Mouse (Mus musculus) kidney, adult 2 months (tissue): Measurements from ENCODE around the gene Mob2. TPM values are rescaled to one million over a fixed set of nuclear protein-coding genes. Genes with fewer than 3 reads are reported as not detected.

Experiments used
- DNase-seq: peaks from one replicate; pipeline ENCODE4 v3.0.0; 2021
- H3K27ac ChIP-seq: fragments of 200-500 bp; 2 replicates; pipeline ENCODE4 v1.5.1; 2012; ENCODE audit warnings: low read depth, low read length, control low read depth, inconsistent platforms; ENCODE audit not compliant: insufficient read depth
- H3K27me3 ChIP-seq: fragments of 200-500 bp; replicated peaks from 2 replicates; pipeline ENCODE4 v1.6.1; 2012; ENCODE audit warnings: mild to moderate bottlenecking, moderate library complexity, low read length, inconsistent platforms; ENCODE audit not compliant: control insufficient read depth, insufficient read depth
- H3K36me3 ChIP-seq: fragments of 200-500 bp; 2 replicates; pipeline ENCODE4 v1.6.1; 2012; ENCODE audit warnings: mild to moderate bottlenecking, moderate library complexity, low read length, inconsistent platforms; ENCODE audit not compliant: control insufficient read depth, insufficient read depth
- H3K4me1 ChIP-seq: fragments of 200-500 bp; 2 replicates; pipeline ENCODE4 v1.6.1; 2011; ENCODE audit warnings: low read length; ENCODE audit not compliant: control insufficient read depth, insufficient read depth
- H3K4me3 ChIP-seq: fragments of 200-500 bp; 2 replicates; pipeline ENCODE4 v1.5.1; 2011; ENCODE audit warnings: mild to moderate bottlenecking, low read depth, low read length, control low read depth; ENCODE audit not compliant: insufficient read depth
- CTCF ChIP-seq: fragments of 200-500 bp; conservative IDR thresholded peaks from 2 replicates; pipeline ENCODE4 v1.5.1; 2011; ENCODE audit warnings: low read depth, mild to moderate bottlenecking, control low read depth, low read length, moderate library complexity, mixed read lengths; ENCODE audit not compliant: insufficient read depth, insufficient read length
- POLR2A ChIP-seq: fragments of 200-500 bp; IDR thresholded peaks from one replicate; pipeline ENCODE4 v1.6.1; 2011; ENCODE audit warnings: low read depth, low read length, control low read depth
- WGBS: fragments of 180-500 bp; shearing (Covaris S2); methylation state at CpG from one replicate; pipeline ENCODE4 v1.1.7; 2018; 5-methylcytosine and 5-hydroxymethylcytosine counted together
- polyA plus RNA-seq: library from polyadenylated mRNA; depleted of rRNA; stranded (reverse); fragments of >200 nt; gene quantifications from 2 replicates; pipeline ENCODE4 v1.2.3, GENCODE M21; 2012

The Mob2 gene
- polyA plus RNA-seq, 1 experiment, result 45.3 TPM

DNA sequence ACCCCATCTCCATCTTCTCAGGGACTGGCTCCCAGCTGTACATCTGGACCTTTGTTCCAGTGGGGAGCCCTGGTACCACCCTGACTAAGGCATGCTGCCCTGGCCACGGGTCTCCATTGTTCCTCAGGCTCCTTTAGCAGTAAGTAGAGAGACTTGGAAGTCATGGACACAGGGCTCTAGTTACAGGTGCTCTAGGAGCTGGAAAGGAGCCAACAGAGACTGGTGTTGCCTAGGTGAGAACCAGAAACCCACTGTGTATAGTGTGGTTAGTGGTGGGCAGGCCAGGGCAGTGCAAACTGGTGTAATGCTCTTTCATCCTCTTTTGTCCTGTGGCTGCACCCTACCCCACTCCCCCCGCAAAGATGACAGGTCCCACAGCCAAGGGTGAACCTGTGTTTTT, 69.7 kb downstream of the Mob2 start:
- no peak for DNase-seq
- Histone ChIP-seq H3K4me3 (no peak overlapping the region), H3K36me3 (no peaks in the 10 kb centered on the region), H3K27ac (no peak overlapping the region), H3K27me3 (no peaks in the 10 kb centered on the region), H3K4me1 (no peaks in the 10 kb centered on the region)
- 83% methylated on average over 2 of the region's 2 CpGs for WGBS
- TF ChIP-seq POLR2A (no peak), CTCF (no peak)

DNA sequence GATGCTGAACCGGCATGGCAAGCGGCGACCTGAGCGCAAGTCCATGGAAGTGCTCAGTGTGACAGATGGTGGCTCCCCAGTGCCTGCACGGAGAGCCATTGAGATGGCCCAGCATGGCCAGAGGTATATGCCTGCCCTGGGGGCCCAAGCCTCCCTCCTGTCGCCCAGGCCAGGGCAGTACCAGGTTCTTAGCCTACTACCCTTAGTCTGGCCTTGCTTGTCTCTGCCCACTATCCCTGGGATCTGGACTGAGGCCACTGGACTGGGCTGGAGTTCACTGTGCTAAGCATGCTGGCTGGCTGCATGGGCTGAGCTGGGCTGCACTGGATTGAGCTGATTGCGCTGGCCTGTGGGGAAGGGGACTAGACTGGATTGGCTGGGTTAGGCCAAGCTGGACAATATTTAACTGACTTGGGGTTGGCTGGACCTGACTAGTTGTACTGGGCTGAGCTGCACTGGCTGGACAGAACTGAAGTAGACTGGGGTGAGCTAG, 72.5 kb downstream of the Mob2 start:
- H3K27ac ChIP-seq, result no peak overlapping the region
- peak; percentile 78 for DNase-seq
- H3K27me3 ChIP-seq, result no peaks in the 10 kb centered on the region
- no peaks in the 10 kb centered on the region for H3K4me1 ChIP-seq
- TF ChIP-seq POLR2A (no peak), CTCF (no peak)
- 76% methylated on average over 7 of the region's 7 CpGs for WGBS
- no peaks in the 10 kb centered on the region for H3K36me3 ChIP-seq
- H3K4me3 ChIP-seq, result no peak overlapping the region

DNA sequence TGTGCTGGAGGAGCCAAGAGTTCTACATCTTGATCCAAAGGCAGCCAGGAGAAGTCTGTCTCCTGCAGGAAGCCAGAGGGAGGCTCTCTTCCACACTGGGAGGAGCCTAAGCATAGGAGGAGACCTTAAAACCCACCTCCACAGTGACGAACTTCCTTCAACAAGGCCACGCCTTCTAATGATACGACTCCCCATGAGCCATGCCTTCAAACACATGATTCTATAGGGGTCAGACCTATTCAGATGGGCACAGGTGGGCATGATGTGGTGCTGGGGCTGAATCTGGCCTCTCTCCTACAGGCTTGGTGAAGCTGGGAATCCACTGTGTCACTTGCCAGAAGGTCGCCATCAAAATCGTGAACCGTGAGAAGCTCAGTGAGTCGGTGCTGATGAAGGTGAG, 79.6 kb downstream of the Mob2 start:
- no peak for DNase-seq
- H3K4me3 ChIP-seq, result no peak overlapping the region
- no peaks in the 10 kb centered on the region for H3K27me3 ChIP-seq
- H3K27ac ChIP-seq, result no peak overlapping the region
- WGBS, result 80% methylated on average over 7 of the region's 7 CpGs
- no peaks in the 10 kb centered on the region for H3K4me1 ChIP-seq
- no peaks in the 10 kb centered on the region for H3K36me3 ChIP-seq
- TF ChIP-seq CTCF (no peak), POLR2A (no peak)

DNA sequence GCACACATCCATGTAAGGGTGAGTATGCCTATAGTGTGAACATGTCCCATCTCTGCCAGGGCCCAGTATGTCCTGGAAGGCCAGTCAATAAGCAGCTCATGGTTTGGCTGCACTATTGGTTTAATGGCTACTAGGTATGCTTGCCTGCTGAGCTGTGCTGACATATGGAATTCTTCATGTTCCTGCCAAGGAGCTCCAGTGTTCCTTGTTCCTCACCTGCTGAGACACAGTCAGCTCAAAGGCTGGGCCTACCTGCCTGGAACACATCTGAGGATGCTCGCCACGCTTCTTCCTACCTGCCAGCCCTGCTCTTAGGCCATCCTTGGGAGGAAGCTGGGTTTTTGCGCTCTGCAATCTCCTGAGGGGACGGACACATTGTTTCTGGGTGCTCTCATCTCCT, 81.6 kb downstream of the Mob2 start:
- TF ChIP-seq POLR2A, result no peak
- TF ChIP-seq CTCF, result no peak
- Histone ChIP-seq H3K36me3 (no peaks in the 10 kb centered on the region), H3K4me1 (no peaks in the 10 kb centered on the region), H3K4me3 (no peak overlapping the region), H3K27ac (no peak overlapping the region), H3K27me3 (no peaks in the 10 kb centered on the region)
- DNase-seq, result no peak
- WGBS, result 92% methylated on average over 4 of the region's 4 CpGs

DNA sequence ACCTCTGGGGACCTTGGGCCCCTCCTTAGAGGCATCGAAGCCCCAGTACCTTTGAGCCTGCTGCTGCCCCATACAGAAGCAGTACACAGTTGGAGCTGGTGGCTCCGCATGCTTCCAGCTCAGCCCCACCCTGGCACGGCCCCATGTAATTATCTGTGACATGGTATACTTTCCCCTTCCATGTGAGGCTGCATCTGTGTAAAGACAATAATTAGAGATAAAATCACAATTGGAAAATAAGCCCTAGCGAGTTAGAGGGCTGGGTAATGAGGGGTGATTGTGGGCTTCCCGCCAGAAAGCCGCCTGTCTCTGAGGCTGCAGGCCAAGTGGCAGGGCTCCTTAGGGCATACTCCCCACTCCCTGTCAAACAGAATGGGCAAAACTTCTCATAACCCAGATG, 82.9 kb downstream of the Mob2 start:
- H3K4me3 ChIP-seq, result no peak overlapping the region
- no peak for TF ChIP-seq POLR2A
- TF ChIP-seq CTCF, result no peak
- no peaks in the 10 kb centered on the region for H3K27me3 ChIP-seq
- WGBS, result 80% methylated on average over 6 of the region's 6 CpGs
- H3K36me3 ChIP-seq, result no peaks in the 10 kb centered on the region
- H3K27ac ChIP-seq, result no peak overlapping the region
- H3K4me1 ChIP-seq, result no peaks in the 10 kb centered on the region
- no peak for DNase-seq

DNA sequence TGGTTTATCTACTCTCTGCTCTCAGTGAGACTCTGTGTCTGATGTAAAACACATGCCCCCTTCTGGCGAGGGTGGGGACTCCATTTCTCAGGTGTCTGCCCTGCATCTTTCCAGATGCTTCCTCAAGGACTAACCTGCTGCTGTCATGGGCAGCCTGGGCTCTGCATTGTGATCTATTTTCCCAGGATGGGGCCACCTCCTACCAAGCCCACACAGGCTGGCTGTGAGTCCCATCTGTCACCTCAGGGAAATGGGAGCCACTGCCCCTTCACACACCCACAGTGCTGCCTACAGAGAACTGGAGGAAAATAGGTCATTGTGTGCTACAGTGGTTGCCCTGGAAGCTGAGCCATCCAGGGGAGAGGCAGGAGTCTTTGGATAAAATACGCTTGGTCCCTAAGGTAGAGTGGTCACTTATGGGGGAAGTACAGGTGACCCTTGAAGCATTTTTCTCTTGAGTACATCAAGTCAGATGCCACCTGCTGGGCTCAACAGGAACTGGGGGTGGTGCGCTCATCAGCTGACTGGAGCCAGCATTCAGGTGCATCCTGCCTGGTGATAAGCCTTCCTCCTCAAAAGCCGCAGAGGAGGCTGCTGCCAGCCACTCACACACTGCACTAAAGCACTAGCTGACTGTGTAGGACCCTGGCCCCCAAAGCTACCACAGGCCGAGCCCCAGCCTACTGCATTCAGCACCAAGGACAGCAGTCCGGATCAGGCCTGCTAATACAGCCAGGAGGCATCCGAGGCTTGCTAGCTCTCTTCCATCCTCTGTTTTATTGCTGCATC, 87.8 kb downstream of the Mob2 start:
- DNase-seq, result no peak
- H3K27me3 ChIP-seq, result no peaks in the 10 kb centered on the region
- H3K36me3 ChIP-seq, result no peaks in the 10 kb centered on the region
- H3K27ac ChIP-seq, result no peak overlapping the region
- no peak overlapping the region for H3K4me3 ChIP-seq
- WGBS, result 22% methylated on average over 7 of the region's 7 CpGs
- TF ChIP-seq CTCF (peak; percentile 18; the same call in 1 of the 2 replicates), POLR2A (no peak)
- no peaks in the 10 kb centered on the region for H3K4me1 ChIP-seq

DNA sequence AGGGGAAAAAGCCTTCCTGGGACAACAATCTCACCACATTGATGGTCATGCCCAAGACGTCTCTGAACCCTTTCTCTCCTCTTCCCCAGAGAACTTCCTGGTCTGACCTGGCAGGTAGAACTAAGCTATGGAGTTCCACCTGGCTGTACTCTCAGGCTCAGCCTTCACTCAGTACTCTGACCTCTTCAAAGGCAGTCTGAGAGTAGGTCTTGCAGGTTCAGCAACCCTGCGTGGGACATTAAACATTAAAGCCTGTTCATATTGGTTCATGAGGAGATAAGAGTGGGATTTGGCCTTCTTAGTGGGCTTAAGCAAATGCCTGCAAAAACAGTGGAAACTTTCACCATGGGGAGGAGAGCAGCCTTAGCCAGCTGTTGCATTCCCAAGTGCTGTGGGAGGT, 94.6 kb downstream of the Mob2 start:
- no peak for DNase-seq
- TF ChIP-seq POLR2A (no peak), CTCF (no peak)
- no peaks in the 10 kb centered on the region for H3K36me3 ChIP-seq
- 69% methylated on average over 2 of the region's 2 CpGs for WGBS
- H3K4me1 ChIP-seq, result no peaks in the 10 kb centered on the region
- no peak overlapping the region for H3K4me3 ChIP-seq
- no peaks in the 10 kb centered on the region for H3K27me3 ChIP-seq
- H3K27ac ChIP-seq, result no peak overlapping the region
